Mouse (Mus musculus) gastrocnemius, adult 2 months (tissue): ENCODE results near the gene Fgfr2. TPM values are rescaled to one million over a fixed set of nuclear protein-coding genes. Genes with fewer than 3 reads are reported as not detected.

Experiments
- DNase-seq: peaks from one replicate; pipeline ENCODE4 v3.0.0; 2022
- H3K27ac ChIP-seq: fragments of 200-600 bp; 2 replicates; pipeline ENCODE4 v1.8.1; 2022; ENCODE audit warnings: mild to moderate bottlenecking
- H3K4me3 ChIP-seq: fragments of 200-600 bp; 2 replicates; pipeline ENCODE4 v1.8.1; 2022; ENCODE audit warnings: mild to moderate bottlenecking, moderate library complexity
- CTCF ChIP-seq: fragments of 200-600 bp; IDR thresholded peaks from 2 replicates; pipeline ENCODE4 v1.8.1; 2022; ENCODE audit warnings: antibody characterized with exemption, mild to moderate bottlenecking, moderate library complexity
- intact Hi-C: fragments of 180-260 bp; cut with DNase I; formaldehyde crosslinking; loops from one replicate; pipeline ENCODE4 v1.15.1; 2025
- total RNA-seq, 2 experiments: library from RNA; stranded (reverse); gene quantifications; 2 replicates each; pipeline ENCODE4 v1.2.3; 2021

The Fgfr2 gene
- total RNA-seq, 2 experiments from 2014 or later = 0.15 to 0.33 TPM

GRCm38 (mm10) chr7:131582178-131582577 is 1541.0 kb downstream of the Fgfr2 start:
- no peak for DNase-seq
- H3K4me3 ChIP-seq = no peak overlapping the region
- TF ChIP-seq CTCF = no peak
- intact Hi-C loops = no loop called here
- no peak overlapping the region for H3K27ac ChIP-seq

GRCm38 (mm10) chr7:131575246-131575645 is 1547.9 kb downstream of the Fgfr2 start:
- intact Hi-C loops = no loop called here

DNA sequence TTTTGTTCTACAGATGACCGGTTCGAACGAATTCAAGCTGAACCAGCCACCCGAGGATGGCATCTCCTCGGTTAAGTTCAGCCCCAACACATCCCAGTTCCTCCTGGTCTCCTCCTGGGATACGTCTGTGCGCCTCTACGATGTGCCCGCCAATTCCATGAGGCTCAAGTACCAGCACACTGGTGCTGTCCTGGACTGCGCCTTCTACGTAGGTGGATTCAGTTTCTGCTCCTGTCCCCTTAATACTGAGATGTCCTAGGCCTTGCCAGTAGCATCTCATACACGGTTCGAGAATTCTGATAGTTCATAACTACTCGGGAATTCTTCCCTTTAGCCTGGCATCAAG is 1562.5 kb downstream of the Fgfr2 start:
- Histone ChIP-seq H3K27ac (peak overlapping the region; percentile 93), H3K4me3 (peak overlapping the region; percentile 91)
- intact Hi-C loops = no loop called here
- DNase-seq = no peak
- TF ChIP-seq CTCF = no peak

More at GRCm38 (mm10) chr7:131575246-131575645, 1547.9 kb downstream of the Fgfr2 start:
- DNase-seq = no peak
- Histone ChIP-seq H3K27ac (no peak overlapping the region), H3K4me3 (no peak overlapping the region)
- no peak for TF ChIP-seq CTCF

- Histone ChIP-seq H3K4me3 (peak within 1 kb of the TSS; percentile 91), H3K27ac (peak within 1 kb of the TSS; percentile 93)
- DNase-seq = peak; percentile 93
- intact Hi-C loops = loop anchor here (10.0 kb wide), 2 partner anchors 145 to 195 kb away; partner anchors contain the start of genes 2310057M21Rik, Acadsb and Ikzf5
- no peak for TF ChIP-seq CTCF
Observed at GRCm38 (mm10) chr7:131559986-131560696, 1563.0 kb downstream of the Fgfr2 start, which contains the start of gene Bub3. Gene Bub3, plus strand, starts transcription at chr7:131560222.

DNA sequence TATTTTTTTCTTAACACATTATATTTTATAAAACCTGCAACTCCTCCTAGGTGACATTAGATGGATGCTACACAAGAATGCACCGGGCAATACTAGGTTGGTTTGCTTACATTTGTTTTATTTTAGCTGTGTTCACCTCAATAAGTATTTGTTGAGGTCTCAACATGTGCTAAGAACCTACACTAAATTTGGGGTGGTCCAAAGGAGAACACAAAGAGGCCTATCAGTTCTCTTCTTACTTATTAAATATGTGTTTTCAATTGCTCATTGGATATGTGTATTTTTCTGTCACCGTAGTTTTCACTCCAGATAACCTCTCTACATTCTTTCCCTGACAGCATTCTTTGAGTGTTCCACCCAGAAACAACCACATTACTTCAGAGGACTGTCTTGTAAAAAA is 1565.4 kb downstream of the Fgfr2 start:
- H3K4me3 ChIP-seq = no peak overlapping the region
- intact Hi-C loops = loop anchor here (10.0 kb wide), 2 partner anchors 143 to 193 kb away; partner anchors contain the start of genes 2310057M21Rik, Acadsb and Ikzf5
- TF ChIP-seq CTCF = no peak
- no peak overlapping the region for H3K27ac ChIP-seq
- no peak for DNase-seq

GRCm38 (mm10) chr7:131556541-131557271 is 1566.4 kb downstream of the Fgfr2 start:
- no peak overlapping the region for H3K27ac ChIP-seq
- intact Hi-C loops = loop anchor here (10.0 kb wide), 2 partner anchors 142 to 192 kb away; partner anchors contain the start of genes 2310057M21Rik, Acadsb and Ikzf5
- peak overlapping the region; percentile 40 for H3K4me3 ChIP-seq
- TF ChIP-seq CTCF = no peak
- DNase-seq = peak; percentile 30

- TF ChIP-seq CTCF = no peak
- no peak overlapping the region for H3K27ac ChIP-seq
- peak overlapping the region; percentile 67 for H3K4me3 ChIP-seq
- no peak for DNase-seq
- intact Hi-C loops = loop anchor here (10.0 kb wide), 2 partner anchors 141 to 191 kb away; partner anchors contain the start of genes 2310057M21Rik, Acadsb and Ikzf5
Observed at GRCm38 (mm10) chr7:131556116-131556515, 1567.0 kb downstream of the Fgfr2 start.

- intact Hi-C loops = loop anchor here (10.0 kb wide), 2 partner anchors 141 to 191 kb away; partner anchors contain the start of genes 2310057M21Rik, Acadsb and Ikzf5
- Histone ChIP-seq H3K4me3 (peak overlapping the region; percentile 67), H3K27ac (no peak overlapping the region)
- peak; percentile 41 for DNase-seq
- TF ChIP-seq CTCF = no peak
Observed at GRCm38 (mm10) chr7:131555301-131556081, 1567.7 kb downstream of the Fgfr2 start.

GRCm38 (mm10) chr7:131554341-131555180 is 1568.6 kb downstream of the Fgfr2 start:
- intact Hi-C loops = loop anchor here (10.0 kb wide), 2 partner anchors 140 to 190 kb away; partner anchors contain the start of genes 2310057M21Rik, Acadsb and Ikzf5
- no peak for DNase-seq
- Histone ChIP-seq H3K27ac (no peak overlapping the region), H3K4me3 (peak overlapping the region; percentile 65)
- TF ChIP-seq CTCF = no peak

DNA sequence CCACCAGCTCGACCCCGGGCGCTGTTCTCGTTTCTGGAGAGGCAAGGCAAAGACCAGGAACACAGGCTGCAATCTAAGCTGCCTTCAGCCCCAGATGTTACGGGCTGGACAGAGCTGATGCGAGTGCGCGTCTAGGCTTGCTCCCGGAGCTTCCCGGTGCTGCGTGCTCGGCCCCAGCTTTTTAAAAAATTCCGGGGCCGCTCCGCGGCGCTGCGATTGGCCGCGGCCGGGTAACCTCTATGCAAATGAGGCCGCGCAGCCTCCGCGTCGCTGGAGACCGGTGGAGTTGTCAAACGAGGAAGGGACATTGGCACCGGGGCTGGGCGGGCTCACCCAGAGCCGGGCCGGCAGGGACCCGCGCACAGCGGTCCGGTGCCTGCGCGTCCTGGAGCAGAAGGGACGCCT is 1569.4 kb downstream of the Fgfr2 start:
- DNase-seq = peak; percentile 34
- H3K4me3 ChIP-seq = peak overlapping the region; percentile 65
- intact Hi-C loops = loop anchor here (10.0 kb wide), 2 partner anchors 139 to 189 kb away; partner anchors contain the start of genes 2310057M21Rik, Acadsb and Ikzf5
- no peak for TF ChIP-seq CTCF
- no peak overlapping the region for H3K27ac ChIP-seq

DNA sequence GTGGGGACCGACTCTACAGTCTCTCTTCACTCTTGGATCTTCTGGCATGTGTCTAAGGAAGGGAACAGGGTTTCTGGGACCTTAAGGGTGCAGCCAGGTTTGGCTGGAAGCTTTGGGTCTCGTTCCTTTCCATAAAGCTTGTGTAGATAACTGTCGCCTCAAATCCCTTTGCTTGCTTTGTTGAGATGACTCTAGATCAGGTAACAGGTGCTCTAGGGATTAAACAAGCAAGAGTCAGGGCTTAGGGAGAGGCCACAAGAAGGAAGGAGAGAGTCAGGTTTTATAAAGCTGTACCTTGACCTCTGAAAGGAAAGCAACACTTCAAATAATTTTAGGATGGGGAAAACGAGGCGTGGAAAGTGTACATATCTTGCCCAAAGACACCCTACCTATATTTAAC is 1570.4 kb downstream of the Fgfr2 start:
- intact Hi-C loops = loop anchor here (10.0 kb wide), 2 partner anchors 138 to 188 kb away; partner anchors contain the start of genes 2310057M21Rik, Acadsb and Ikzf5
- no peak overlapping the region for H3K4me3 ChIP-seq
- no peak for DNase-seq
- no peak for TF ChIP-seq CTCF
- H3K27ac ChIP-seq = no peak overlapping the region
